Mouse (Mus musculus) hindbrain, embryonic 16.5 days (tissue): ENCODE measurements around the gene Ubc. TPM values are rescaled to one million over a fixed set of nuclear protein-coding genes. Genes with fewer than 3 reads are reported as not detected.
"Not testable (repeated sequence)": the region's sequence is repeated elsewhere in the genome, so short reads cannot be mapped to it uniquely, and the experiment has no call there.

ENCODE experiments used
- ATAC-seq: fragments of 200-750 bp; cut with Nextera tagmentation; 2 replicates; pipeline ENCODE4 v1.8.0; 2017; ENCODE audit warnings: moderate TSS enrichment, moderate library complexity
- H3K27ac ChIP-seq: fragments of 300-500 bp; sonication (generic); 2 replicates; pipeline ENCODE4 v1.5.1; 2014; ENCODE audit warnings: low read depth, mild to moderate bottlenecking, control low read depth, low read length, moderate library complexity
- H3K27me3 ChIP-seq: fragments of 300-500 bp; sonication (generic); replicated peaks from 2 replicates; pipeline ENCODE4 v1.6.1; 2014; ENCODE audit warnings: low read length; ENCODE audit not compliant: control insufficient read depth, insufficient read depth
- H3K36me3 ChIP-seq: fragments of 300-500 bp; sonication (generic); 2 replicates; pipeline ENCODE4 v1.6.1; 2014; ENCODE audit warnings: mild to moderate bottlenecking, low read length, moderate library complexity, mixed read lengths; ENCODE audit not compliant: control insufficient read depth, insufficient read depth
- H3K4me1 ChIP-seq: fragments of 300-500 bp; sonication (generic); 2 replicates; pipeline ENCODE4 v1.6.1; 2014; ENCODE audit warnings: low read depth, low read length; ENCODE audit not compliant: control insufficient read depth, insufficient read depth
- H3K4me2 ChIP-seq: fragments of 300-500 bp; sonication (generic); 2 replicates; pipeline ENCODE4 v1.6.1; 2014; ENCODE audit warnings: mild to moderate bottlenecking, low read length, control low read depth, moderate library complexity
- H3K4me3 ChIP-seq: fragments of 300-500 bp; sonication (generic); 2 replicates; pipeline ENCODE4 v1.5.1; 2014; ENCODE audit warnings: mild to moderate bottlenecking, low read length, control low read depth, moderate library complexity
- H3K9ac ChIP-seq: fragments of 300-500 bp; sonication (generic); 2 replicates; pipeline ENCODE4 v1.6.1; 2014; ENCODE audit warnings: low read depth, mild to moderate bottlenecking, control low read depth, low read length, moderate library complexity
- H3K9me3 ChIP-seq: fragments of 300-500 bp; sonication (generic); 2 replicates; pipeline ENCODE4 v1.6.1; 2014; ENCODE audit warnings: mild to moderate bottlenecking, low read length, moderate library complexity; ENCODE audit not compliant: control insufficient read depth
- WGBS: fragments of 180-500 bp; shearing (Covaris S2); extraction: QIAGEN DNeasy Blood & Tissue Kit; methylation state at CpG from one replicate; pipeline ENCODE4 v1.1.7; 2014; 5-methylcytosine and 5-hydroxymethylcytosine counted together
- polyA plus RNA-seq: library from polyadenylated mRNA; unstranded; fragments of >200 nt; fragmentation: Nextera tagmentation; extraction: Ambion mirVana; gene quantifications from 2 replicates; pipeline ENCODE4 v1.2.1, GENCODE M21; 2015

Gene Ubc
- polyA plus RNA-seq, 1 experiment from 2014 or later, result 1,508 TPM

- ATAC-seq, H3K9ac ChIP-seq: not testable (repeated sequence)
- 75% methylated on average over 4 of the region's 6 CpGs for WGBS
These were observed 2.7 kb downstream of the Ubc start for GRCm38 (mm10) chr5:125387295-125387694.

GRCm38 (mm10) chr5:125385215-125385940 is 4.6 kb downstream of the Ubc start:
- Histone ChIP-seq H3K27me3 (no peaks in the 10 kb centered on the region), H3K9me3 (no peaks in the 10 kb centered on the region), H3K4me1 (peaks cover 19% of the 10 kb centered on the region), H3K27ac (no peak overlapping the region), H3K4me2 (peak overlapping the region; percentile 6), H3K36me3 (peaks cover 14% of the 10 kb centered on the region), H3K4me3 (no peak overlapping the region), H3K9ac (no peak overlapping the region)
- WGBS, result 73% methylated on average over 8 of the region's 8 CpGs
- ATAC-seq, result no peak

More at GRCm38 (mm10) chr5:125387295-125387694, 2.7 kb downstream of the Ubc start:
- not testable (repeated sequence) for H3K4me2 ChIP-seq, H3K27ac ChIP-seq, H3K27me3 ChIP-seq, H3K9me3 ChIP-seq, H3K4me3 ChIP-seq
- H3K4me1 ChIP-seq, result peaks cover 19% of the 10 kb centered on the region
- H3K36me3 ChIP-seq, result peaks cover 14% of the 10 kb centered on the region

- no peak for ATAC-seq
- peaks cover 14% of the 10 kb centered on the region for H3K36me3 ChIP-seq
- H3K9me3 ChIP-seq, result no peaks in the 10 kb centered on the region
- H3K4me2 ChIP-seq, result no peak overlapping the region
- 83% methylated on average over 2 of the region's 2 CpGs for whole genome bisulfite sequencing
- peaks cover 19% of the 10 kb centered on the region for H3K4me1 ChIP-seq
- no peak overlapping the region for H3K9ac ChIP-seq
- H3K27ac ChIP-seq, result no peak overlapping the region
- H3K4me3 ChIP-seq, result no peak overlapping the region
- no peaks in the 10 kb centered on the region for H3K27me3 ChIP-seq
These were observed 5.3 kb downstream of the Ubc start for GRCm38 (mm10) chr5:125384512-125385214.

- Histone ChIP-seq H3K9me3 (no peaks in the 10 kb centered on the region), H3K27me3 (no peaks in the 10 kb centered on the region), H3K36me3 (peaks cover 14% of the 10 kb centered on the region), H3K27ac (no peak overlapping the region), H3K4me3 (no peak overlapping the region), H3K4me1 (peaks cover 19% of the 10 kb centered on the region), H3K4me2 (no peak overlapping the region), H3K9ac (no peak overlapping the region)
- ATAC-seq, result no peak
- WGBS, result 83% methylated on average over 3 of the region's 3 CpGs
These were observed 6.2 kb downstream of the Ubc start for GRCm38 (mm10) chr5:125383637-125384420.

GRCm38 (mm10) chr5:125382673-125383558 is 7.1 kb downstream of the Ubc start:
- H3K36me3 ChIP-seq, result peaks cover 14% of the 10 kb centered on the region
- peak; percentile 61 for ATAC-seq

GRCm38 (mm10) chr5:125381954-125382672 is 7.9 kb downstream of the Ubc start:
- Histone ChIP-seq H3K27ac (no peak overlapping the region), H3K4me1 (peaks cover 12% of the 10 kb centered on the region), H3K27me3 (no peaks in the 10 kb centered on the region), H3K4me2 (no peak overlapping the region), H3K9me3 (no peaks in the 10 kb centered on the region), H3K36me3 (peaks cover 14% of the 10 kb centered on the region), H3K4me3 (no peak overlapping the region), H3K9ac (no peak overlapping the region)
- WGBS, result 81% methylated on average over 5 of the region's 5 CpGs
- peak; percentile 52 for ATAC-seq

More at GRCm38 (mm10) chr5:125382673-125383558, 7.1 kb downstream of the Ubc start:
- no peak overlapping the region for H3K27ac ChIP-seq
- no peak overlapping the region for H3K4me2 ChIP-seq
- H3K4me3 ChIP-seq, result no peak overlapping the region
- 47% methylated on average over 6 of the region's 6 CpGs for WGBS
- H3K4me1 ChIP-seq, result peaks cover 12% of the 10 kb centered on the region
- H3K9me3 ChIP-seq, result no peaks in the 10 kb centered on the region
- no peaks in the 10 kb centered on the region for H3K27me3 ChIP-seq
- no peak overlapping the region for H3K9ac ChIP-seq

- Histone ChIP-seq H3K9ac (no peak overlapping the region), H3K27ac (no peak overlapping the region), H3K4me2 (no peak overlapping the region), H3K4me1 (no peaks in the 10 kb centered on the region), H3K27me3 (no peaks in the 10 kb centered on the region), H3K9me3 (no peaks in the 10 kb centered on the region), H3K4me3 (no peak overlapping the region), H3K36me3 (no peaks in the 10 kb centered on the region)
- no peak for ATAC-seq
- whole genome bisulfite sequencing, result 84% methylated on average over 5 of the region's 5 CpGs
These were observed 11.1 kb downstream of the Ubc start for GRCm38 (mm10) chr5:125378919-125379318.

GRCm38 (mm10) chr5:125377214-125377613 is 12.8 kb downstream of the Ubc start:
- H3K4me3 ChIP-seq, result no peak overlapping the region
- H3K27me3 ChIP-seq, result no peaks in the 10 kb centered on the region
- no peaks in the 10 kb centered on the region for H3K9me3 ChIP-seq
- H3K9ac ChIP-seq, result no peak overlapping the region
- no peaks in the 10 kb centered on the region for H3K36me3 ChIP-seq
- H3K27ac ChIP-seq, result no peak overlapping the region
- WGBS, result 63% methylated on average over 7 of the region's 7 CpGs
- H3K4me2 ChIP-seq, result no peak overlapping the region
- H3K4me1 ChIP-seq, result no peaks in the 10 kb centered on the region
- ATAC-seq, result no peak
